ENCODE assay signal across 21 mouse cellular contexts in the genomic region with DNA sequence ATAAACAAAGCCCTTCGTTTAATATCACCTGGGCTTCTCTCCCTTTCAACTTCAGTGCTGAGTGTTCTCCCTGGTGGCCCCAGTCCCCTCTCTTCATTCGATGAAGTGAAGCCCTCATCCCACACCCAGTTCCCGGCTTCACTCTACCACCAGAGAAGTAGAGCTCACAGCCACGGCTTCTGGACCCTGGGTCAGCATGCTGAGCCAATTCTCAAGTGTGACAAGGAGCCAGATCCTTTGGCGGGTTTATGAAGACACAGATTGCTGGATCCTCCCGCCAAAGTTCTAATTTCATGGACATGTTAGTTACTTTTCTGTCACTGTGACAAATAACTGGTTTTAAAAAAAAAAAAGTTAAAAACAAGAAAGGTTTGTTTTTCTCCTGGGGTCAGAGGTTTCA.
DNase-seq lines count a peak whose midpoint lies in the region.
"Had no signal": no experiment of that assay in that cellular context is flagged by ENCODE, and none has a peak within 500 bp of the region (broad histone marks: within the 10 kb centered on the region; RNA-seq: fewer than 3 reads in every experiment).

No protein-coding gene starts in this region.

- H3K27ac ChIP-seq in heart, embryonic 10.5 days: no peak overlapping the region
- H3K27ac ChIP-seq: embryonic facial prominence, embryonic 12.5 days; heart, embryonic 15.5 days; hindbrain, embryonic 12.5 days; limb, embryonic 13.5 days; liver, embryonic 12.5 days had no signal

- no peak overlapping the region for H3K4me3 ChIP-seq in heart, embryonic 10.5 days
- H3K4me3 ChIP-seq: embryonic facial prominence, embryonic 12.5 days; heart, embryonic 15.5 days; hindbrain, embryonic 12.5 days; limb, embryonic 13.5 days; liver, embryonic 12.5 days had no signal

- 72% methylated on average over 6 of the region's 6 CpGs for WGBS in heart, embryonic 10.5 days

- peak; percentile 9 for DNase-seq in cerebellum, adult 18-20 months
- no peak for DNase-seq in cerebellum, postnatal 4 days (ENCODE audit: low spot score in 2 of 2)
- peak; percentile 27 for DNase-seq in gastrocnemius, adult 18-20 months (ENCODE audit: low spot score)
- no peak for DNase-seq in gastrocnemius, postnatal 10 days
- peak; percentile 24 to 34 for DNase-seq in heart, adult 9 months (ENCODE audit: low spot score in 2 of 2)
- DNase-seq in heart, embryonic 10.5 days (ENCODE audit: low spot score): no peak
- DNase-seq in urinary bladder, postnatal 25 days (ENCODE audit: low spot score): no peak
- DNase-seq: adrenal gland, postnatal 25 days; kidney, adult 18-20 months; kidney, postnatal 4 days; lung, adult 18-20 months; lung, postnatal 10 days; right cerebral cortex, adult 18-20 months; right cerebral cortex, postnatal 4 days; thymus, adult 18-20 months; thymus, postnatal 36 days had no signal

- H3K27me3 ChIP-seq in heart, embryonic 10.5 days (ENCODE audit: insufficient read depth, poor library complexity, severe bottlenecking): no peaks in the 10 kb centered on the region
- H3K27me3 ChIP-seq: embryonic facial prominence, embryonic 12.5 days; heart, embryonic 15.5 days; hindbrain, embryonic 12.5 days; limb, embryonic 13.5 days; liver, embryonic 12.5 days had no signal

- no peaks in the 10 kb centered on the region for H3K4me1 ChIP-seq in heart, embryonic 10.5 days
- H3K4me1 ChIP-seq: embryonic facial prominence, embryonic 12.5 days; heart, embryonic 15.5 days; hindbrain, embryonic 12.5 days; limb, embryonic 13.5 days; liver, embryonic 12.5 days had no signal

- H3K9me3 ChIP-seq in heart, embryonic 10.5 days: no peaks in the 10 kb centered on the region
- H3K9me3 ChIP-seq: embryonic facial prominence, embryonic 12.5 days; heart, embryonic 15.5 days; hindbrain, embryonic 12.5 days; limb, embryonic 13.5 days; liver, embryonic 12.5 days had no signal

- H3K36me3 ChIP-seq in heart, embryonic 10.5 days: no peaks in the 10 kb centered on the region
- H3K36me3 ChIP-seq: embryonic facial prominence, embryonic 12.5 days; heart, embryonic 15.5 days; hindbrain, embryonic 12.5 days; limb, embryonic 13.5 days; liver, embryonic 12.5 days had no signal

Comparison
In these comparisons a context has a peak if more than half of its experiments do, and no peak if none do; other contexts are left out.
1. DNase-seq: peak in cerebellum, adult 18-20 months (2 of 2), gastrocnemius, adult 18-20 months (single experiment) and heart, adult 9 months (2 of 2); none in cerebellum, postnatal 4 days (0 of 2), gastrocnemius, postnatal 10 days (single experiment), heart, embryonic 10.5 days (single experiment) and urinary bladder, postnatal 25 days (single experiment).